Mouse (Mus musculus): Measurements from ENCODE around the gene Fcrla.

DNA sequence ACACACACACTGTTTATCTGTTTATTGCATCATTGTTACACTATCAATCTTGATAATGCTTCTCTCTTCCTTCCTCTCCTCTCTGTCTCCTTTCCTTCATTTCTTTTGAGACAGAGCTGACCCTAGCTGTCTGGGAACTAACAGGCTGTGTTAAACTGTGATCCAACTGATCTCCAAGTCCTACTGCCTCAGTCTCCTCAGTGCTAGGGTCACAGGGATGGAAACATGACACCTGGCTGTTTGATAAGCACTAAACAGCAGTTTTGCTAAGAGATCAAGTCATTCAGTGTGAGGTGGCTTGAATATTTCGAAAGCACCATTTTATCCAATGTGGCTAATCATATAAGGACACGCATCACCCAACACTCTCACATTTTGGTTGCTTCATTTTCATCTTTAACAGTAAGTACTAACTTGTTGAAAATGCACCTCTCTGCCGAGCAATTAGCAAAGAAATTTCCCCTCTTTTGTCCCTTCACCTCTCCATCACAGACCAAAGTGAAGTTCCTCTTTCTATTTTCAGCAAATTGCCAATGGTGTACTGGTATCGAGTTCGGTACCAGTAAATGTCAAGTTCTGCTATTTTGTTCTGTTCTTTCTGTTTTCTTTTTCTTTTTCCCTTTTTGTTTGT, 30.6 kb downstream of the Fcrla start:
- TF ChIP-seq CTCF (IDR thresholded peaks at IDR 0.05; ENCODE audit: extremely low read depth, insufficient read length, insufficient replicate concordance, low read depth, low read length) (no peak), POLR2A (IDR thresholded peaks at IDR 0.05; ENCODE audit: low read depth, low read length) (no peak)

All from small intestine, adult 2 months (tissue).